Mouse (Mus musculus): ENCODE measurements around the gene Gna12.

DNA sequence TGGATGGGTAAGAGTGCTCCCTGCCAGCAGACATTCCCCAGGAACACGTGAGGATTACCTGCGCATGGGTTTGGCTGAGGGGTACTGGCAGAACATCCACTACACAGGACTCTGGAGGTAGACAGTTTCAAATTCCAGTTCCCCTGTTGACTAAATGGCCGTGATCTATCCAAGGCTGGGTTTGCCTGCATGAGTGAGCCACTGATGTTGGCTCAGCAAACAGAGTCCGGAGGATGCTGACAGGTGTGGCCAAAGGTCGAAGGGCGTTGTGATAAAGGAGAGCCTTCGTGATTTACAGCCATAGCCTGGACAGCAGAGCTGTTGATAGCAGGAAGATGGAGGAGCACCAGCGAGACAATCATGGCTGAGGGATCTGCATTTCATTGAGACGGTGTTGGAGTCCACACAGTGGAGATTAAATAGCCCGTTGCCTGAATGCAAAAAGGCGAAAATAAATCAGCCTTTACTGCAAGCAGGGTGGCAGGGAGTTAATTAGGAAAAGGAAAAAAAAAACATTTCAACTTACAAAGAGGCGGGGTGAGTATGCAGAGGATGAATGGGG, 22.3 kb upstream of the Gna12 start:
- no peak for TF ChIP-seq CTCF (conservative IDR thresholded peaks at IDR 0.05; ENCODE audit: low read length)
- TF ChIP-seq NANOG (IDR thresholded peaks at IDR 0.05; ENCODE audit: borderline replicate concordance, low read length): no peak
